Mouse (Mus musculus) liver, embryonic 14.5 days (tissue): ENCODE data around the gene Lancl1. TPM values are rescaled to one million over a fixed set of nuclear protein-coding genes. Genes with fewer than 3 reads are reported as not detected.

ENCODE experiments used
- ATAC-seq: fragments of 200-750 bp; cut with Nextera tagmentation; 2 replicates; pipeline ENCODE4 v1.8.0; 2017; ENCODE audit warnings: moderate number of reproducible peaks, mild to moderate bottlenecking, moderate library complexity; ENCODE audit not compliant: insufficient read depth
- DNase-seq, 3 experiments: peaks; one replicate each; pipeline ENCODE4 v3.0.0-alpha.2; 2012 to 2013; ENCODE audit warnings: low read depth in 3 of 3, low spot score in 3 of 3
- H3K27ac ChIP-seq: fragments of 300-500 bp; sonication (generic); 2 replicates; pipeline ENCODE4 v1.5.1; 2014; ENCODE audit warnings: moderate library complexity, mild to moderate bottlenecking, control low read depth, inconsistent platforms
- H3K27me3 ChIP-seq: fragments of 300-500 bp; sonication (generic); 2 replicates; pipeline ENCODE4 v1.6.1; 2014; ENCODE audit warnings: mild to moderate bottlenecking, low read length, moderate library complexity; ENCODE audit not compliant: control insufficient read depth, insufficient read depth
- H3K36me3 ChIP-seq: fragments of 300-500 bp; sonication (generic); replicated peaks from 2 replicates; pipeline ENCODE4 v1.6.1; 2014; ENCODE audit warnings: low read depth; ENCODE audit not compliant: control insufficient read depth, insufficient read depth
- H3K4me1 ChIP-seq, 2 experiments: fragments of 200-500 bp in 1 of 2; fragments of 300-500 bp in 1 of 2; sonication (generic) in 1 of 2; replicated peaks; 2 replicates each; pipeline ENCODE4 v1.6.1; 2012 to 2014; ENCODE audit warnings: antibody characterized with exemption in 1 of 2, inconsistent platforms in 1 of 2, low read length in 1 of 2; ENCODE audit not compliant: control insufficient read depth in 2 of 2, insufficient read depth in 2 of 2
- H3K4me2 ChIP-seq: fragments of 300-500 bp; sonication (generic); 2 replicates; pipeline ENCODE4 v1.6.1; 2014; ENCODE audit warnings: low read depth, mild to moderate bottlenecking, control low read depth, moderate library complexity
- H3K4me3 ChIP-seq, 2 experiments: fragments of 200-500 bp in 1 of 2; fragments of 300-500 bp in 1 of 2; sonication (generic) in 1 of 2; 2 replicates each; pipeline ENCODE4 v1.5.1; 2012 to 2014; ENCODE audit warnings: low read depth in 2 of 2, low read length in 2 of 2, mild to moderate bottlenecking in 2 of 2, control low read depth in 1 of 2, inconsistent platforms in 1 of 2, moderate library complexity in 1 of 2; ENCODE audit not compliant: insufficient read depth in 1 of 2
- H3K9ac ChIP-seq: fragments of 300-500 bp; sonication (generic); replicated peaks from 2 replicates; pipeline ENCODE4 v1.6.1; 2014; ENCODE audit warnings: mild to moderate bottlenecking, control low read depth, moderate library complexity
- H3K9me3 ChIP-seq: fragments of 300-500 bp; sonication (generic); 2 replicates; pipeline ENCODE4 v1.6.1; 2016; ENCODE audit warnings: low read length, mixed read lengths; ENCODE audit not compliant: control insufficient read depth
- CTCF ChIP-seq: IDR thresholded peaks from 2 replicates; pipeline ENCODE4 v1.5.1; 2016; ENCODE audit warnings: antibody characterized with exemption, low read depth, control low read depth
- EP300 ChIP-seq: IDR thresholded peaks from 2 replicates; pipeline ENCODE4 v1.6.1; 2016; ENCODE audit warnings: antibody characterized with exemption, low read depth
- WGBS: fragments of 180-500 bp; shearing (Covaris S2); extraction: QIAGEN DNeasy Blood & Tissue Kit; methylation state at CpG from one replicate; pipeline ENCODE4 v1.1.7; 2014; ENCODE audit not compliant: insufficient replicate concordance; 5-methylcytosine and 5-hydroxymethylcytosine counted together
- polyA plus RNA-seq, 2 experiments: library from polyadenylated mRNA; depleted of rRNA in 1 of 2; stranded (reverse) in 1 of 2; unstranded in 1 of 2; fragments of >200 nt; fragmentation: Nextera tagmentation in 1 of 2; extraction: Ambion mirVana in 1 of 2; gene quantifications; 2 replicates each; pipeline versions ENCODE4 v1.2.1 to v1.2.3; 2012 to 2014

Gene Lancl1
- polyA plus RNA-seq, 2 experiments: 16.1 to 24.0 TPM

DNA sequence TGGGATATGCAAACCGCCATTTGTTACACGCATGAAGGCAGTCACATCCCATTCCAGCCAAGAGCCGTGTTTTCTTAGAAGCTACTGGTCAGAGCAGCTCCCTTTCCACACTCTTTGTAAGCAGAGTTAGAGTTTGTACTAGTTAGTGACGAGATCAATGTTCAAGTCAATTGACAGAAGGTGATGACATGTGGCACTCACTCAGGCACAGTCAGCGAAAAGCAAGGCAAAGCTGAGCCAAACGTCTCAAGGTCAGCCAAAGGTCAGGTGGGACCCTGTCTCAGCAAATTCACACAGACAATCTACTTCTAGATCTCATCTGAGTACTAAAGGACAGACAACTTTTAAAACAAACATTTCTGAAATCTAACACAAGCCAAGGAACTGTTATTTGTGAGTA, 36.4 kb downstream of the Lancl1 start:
- Histone ChIP-seq H3K4me1 (peaks cover 2 to 8% of the 10 kb centered on the region in 2 experiments; a peak in 3 of 4 replicates), H3K9me3 (no peaks in the 10 kb centered on the region), H3K27ac (no peak overlapping the region), H3K4me3 (no peak overlapping the region), H3K36me3 (no peaks in the 10 kb centered on the region; the same call in 1 of the 2 replicates), H3K27me3 (no peaks in the 10 kb centered on the region), H3K9ac (no peak overlapping the region), H3K4me2 (no peak overlapping the region)
- no peak for ATAC-seq
- TF ChIP-seq EP300 (no peak), CTCF (no peak)
- WGBS: 70% methylated on average over 6 of the region's 6 CpGs
- DNase-seq: no peak

- no peak for ATAC-seq
Observed at GRCm38 (mm10) chr1:67001367-67001766, 37.3 kb downstream of the Lancl1 start.

GRCm38 (mm10) chr1:67000484-67000883, 38.2 kb downstream of the Lancl1 start:
- H3K27ac ChIP-seq: no peak overlapping the region
- ATAC-seq (no peak), DNase-seq (no peak)
- H3K4me2 ChIP-seq: no peak overlapping the region
- no peak overlapping the region for H3K9ac ChIP-seq
- 72% methylated on average over 3 of the region's 3 CpGs for WGBS
- TF ChIP-seq CTCF (no peak), EP300 (no peak)
- no peaks in the 10 kb centered on the region for H3K9me3 ChIP-seq
- peaks cover 2 to 8% of the 10 kb centered on the region in 2 experiments; a peak in 3 of 4 replicates for H3K4me1 ChIP-seq
- no peaks in the 10 kb centered on the region for H3K36me3 ChIP-seq
- no peak overlapping the region for H3K4me3 ChIP-seq
- H3K27me3 ChIP-seq: no peaks in the 10 kb centered on the region

More at GRCm38 (mm10) chr1:67001367-67001766, 37.3 kb downstream of the Lancl1 start:
- Histone ChIP-seq H3K9ac (no peak overlapping the region), H3K4me3 (no peak overlapping the region), H3K36me3 (no peaks in the 10 kb centered on the region; the same call in 1 of the 2 replicates), H3K27ac (no peak overlapping the region), H3K4me2 (no peak overlapping the region), H3K9me3 (no peaks in the 10 kb centered on the region), H3K27me3 (no peaks in the 10 kb centered on the region), H3K4me1 (peaks cover 2 to 8% of the 10 kb centered on the region in 2 experiments; a peak in 3 of 4 replicates)
- WGBS: 75% methylated on average over 1 of the region's 1 CpGs
- TF ChIP-seq EP300: no peak
- no peak for TF ChIP-seq CTCF
- DNase-seq: no peak

DNA sequence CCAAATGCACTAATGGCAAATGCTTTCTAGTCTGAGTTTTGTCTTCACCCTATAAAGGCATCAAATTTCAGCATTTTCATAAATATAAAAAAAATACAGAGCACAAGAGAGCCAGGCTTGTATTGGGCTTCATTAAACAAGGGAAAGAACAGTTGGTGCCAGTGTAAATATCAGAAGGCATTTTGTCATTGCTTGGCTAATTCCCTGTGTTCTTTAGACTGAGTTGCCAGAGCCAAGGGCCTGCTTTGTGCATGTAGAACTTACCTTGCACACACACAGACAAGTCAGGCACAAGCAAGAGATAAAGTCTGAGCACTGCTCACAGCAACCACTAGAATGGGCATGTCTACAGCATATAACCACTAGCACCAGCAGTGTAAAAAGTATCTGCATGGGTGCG, 40.1 kb downstream of the Lancl1 start:
- Histone ChIP-seq H3K9me3 (no peaks in the 10 kb centered on the region), H3K27me3 (no peaks in the 10 kb centered on the region), H3K4me2 (no peak overlapping the region), H3K27ac (no peak overlapping the region), H3K4me1 (peaks cover 2 to 8% of the 10 kb centered on the region in 2 experiments; a peak in 3 of 4 replicates), H3K4me3 (no peak overlapping the region), H3K36me3 (no peaks in the 10 kb centered on the region), H3K9ac (no peak overlapping the region)
- DNase-seq (no peak), ATAC-seq (no peak)
- TF ChIP-seq CTCF (no peak), EP300 (no peak)
- WGBS: 75% methylated on average over 1 of the region's 1 CpGs

DNA sequence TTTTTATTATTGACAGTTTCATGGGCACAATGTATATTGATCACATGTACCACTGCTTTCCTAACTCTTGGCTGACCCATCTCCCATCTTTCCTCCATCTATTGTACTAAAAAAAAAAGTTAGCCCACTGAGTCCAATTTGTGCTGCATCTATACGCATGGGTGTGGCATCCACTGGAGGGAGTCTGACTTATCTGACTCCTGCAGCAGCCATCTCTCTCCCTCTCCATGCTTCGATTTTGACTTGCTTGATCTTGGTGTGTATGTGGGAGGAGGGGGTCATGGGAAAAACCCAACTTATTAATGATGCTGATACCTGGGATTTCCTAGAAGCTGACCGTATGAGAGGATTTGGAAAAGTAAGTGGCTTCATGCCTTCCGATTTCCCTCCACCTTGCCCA, 40.5 kb downstream of the Lancl1 start:
- H3K9ac ChIP-seq: no peak overlapping the region
- peak in 1 of 3 experiments; percentile 26 for DNase-seq
- TF ChIP-seq CTCF: no peak
- TF ChIP-seq EP300: no peak
- no peak overlapping the region for H3K4me3 ChIP-seq
- peak; percentile 58 for ATAC-seq
- WGBS: 35% methylated on average over 4 of the region's 4 CpGs
- H3K4me2 ChIP-seq: no peak overlapping the region
- no peak overlapping the region for H3K27ac ChIP-seq
- H3K27me3 ChIP-seq: no peaks in the 10 kb centered on the region
- H3K4me1 ChIP-seq: peaks cover 2 to 8% of the 10 kb centered on the region in 2 experiments; a peak in 3 of 4 replicates
- no peaks in the 10 kb centered on the region for H3K36me3 ChIP-seq
- no peaks in the 10 kb centered on the region for H3K9me3 ChIP-seq
